Mouse (Mus musculus) urinary bladder, adult 18-20 months (tissue): ENCODE measurements around the gene Samd15.
"Not testable (repeated sequence)": the region's sequence is repeated elsewhere in the genome, so short reads cannot be mapped to it uniquely, and the experiment has no call there.

ENCODE experiments used
- DNase-seq, 2 experiments: peaks; one replicate each; pipeline ENCODE4 v3.0.0; 2022; ENCODE audit warnings: low spot score in 2 of 2, mixed read lengths in 2 of 2

Samd15 gene

DNA sequence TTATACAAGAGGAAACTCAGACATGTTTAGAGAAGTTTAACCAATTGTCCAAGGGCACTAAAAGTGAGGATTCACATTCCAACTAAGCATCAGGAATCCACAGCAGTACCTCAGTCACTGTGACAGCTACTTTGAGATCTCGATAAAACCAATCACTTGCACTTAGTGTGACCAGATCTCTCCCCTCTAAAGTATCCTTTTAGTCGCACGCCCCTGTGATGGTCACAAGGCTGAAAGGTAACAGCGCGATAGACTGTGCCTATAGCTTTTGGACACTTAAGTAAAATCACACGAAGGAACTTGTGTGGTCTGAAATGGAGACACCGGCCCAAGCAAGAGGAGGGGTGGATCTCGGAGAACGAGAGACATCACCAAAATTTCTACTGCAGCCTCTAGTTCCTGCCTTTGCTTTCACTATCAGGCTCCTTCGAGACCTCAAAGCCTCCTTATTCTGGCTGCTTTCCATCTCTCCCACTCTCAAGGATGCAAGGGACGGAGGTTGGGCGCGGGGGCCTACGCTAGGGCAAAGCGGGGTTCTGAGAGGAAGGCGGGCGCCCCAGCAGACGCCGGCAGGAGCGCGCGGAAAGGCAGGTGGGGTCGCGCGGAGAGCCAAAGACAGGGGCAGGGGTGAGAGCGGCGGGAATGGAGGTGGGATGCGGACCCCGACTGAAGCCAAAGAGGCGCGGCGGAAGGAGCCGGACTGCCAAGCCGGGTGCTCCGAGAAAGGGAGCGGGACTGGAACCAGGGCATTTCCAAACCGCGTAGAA, at the start of gene Samd15:
Gene Samd15 (plus strand): TSS at position 518 of the 767 bp plus-strand sequence.
- DNase-seq, result peak in 1 of 2 experiments; percentile 32

DNA sequence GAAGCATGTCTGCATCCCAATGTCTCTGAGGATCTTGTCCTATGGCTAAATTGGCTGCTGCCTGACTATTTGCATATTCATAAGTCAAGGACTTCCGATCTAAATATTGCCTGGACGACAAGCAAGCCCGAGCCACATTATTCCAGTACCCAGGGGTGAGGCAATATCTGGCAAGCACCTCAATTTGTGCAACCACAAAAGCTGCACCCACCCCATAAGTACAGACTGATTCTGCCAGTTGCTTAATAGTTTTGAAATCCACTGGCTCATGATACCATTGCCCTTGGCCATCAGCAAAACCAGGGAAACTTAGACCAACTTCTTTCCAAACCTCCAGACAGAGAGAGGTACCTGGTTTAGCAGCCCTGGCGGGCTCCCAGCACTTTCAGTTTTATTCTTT, 45.1 kb upstream of the Samd15 start:
- not testable (repeated sequence) for DNase-seq

DNA sequence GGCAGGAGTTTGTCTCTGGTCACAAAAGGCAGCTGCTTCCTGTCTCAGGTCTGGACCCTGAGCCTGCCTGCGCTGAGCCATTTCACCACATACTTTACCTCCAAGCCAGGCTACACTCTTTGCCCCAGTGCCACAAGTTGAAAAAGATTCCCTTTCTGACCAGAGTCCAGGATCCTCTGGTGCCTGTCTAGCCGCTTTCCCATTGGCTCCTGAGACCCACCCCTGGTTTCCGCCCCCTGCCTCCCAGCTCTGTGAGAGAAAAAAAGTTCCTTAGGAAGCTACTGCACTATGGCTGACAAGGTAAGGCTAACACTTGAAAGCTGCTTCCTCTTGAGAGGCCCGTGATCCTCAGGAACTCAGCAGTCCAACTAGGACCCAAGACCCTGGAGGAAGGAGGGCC, 42.2 kb upstream of the Samd15 start:
- DNase-seq, result no peak

DNA sequence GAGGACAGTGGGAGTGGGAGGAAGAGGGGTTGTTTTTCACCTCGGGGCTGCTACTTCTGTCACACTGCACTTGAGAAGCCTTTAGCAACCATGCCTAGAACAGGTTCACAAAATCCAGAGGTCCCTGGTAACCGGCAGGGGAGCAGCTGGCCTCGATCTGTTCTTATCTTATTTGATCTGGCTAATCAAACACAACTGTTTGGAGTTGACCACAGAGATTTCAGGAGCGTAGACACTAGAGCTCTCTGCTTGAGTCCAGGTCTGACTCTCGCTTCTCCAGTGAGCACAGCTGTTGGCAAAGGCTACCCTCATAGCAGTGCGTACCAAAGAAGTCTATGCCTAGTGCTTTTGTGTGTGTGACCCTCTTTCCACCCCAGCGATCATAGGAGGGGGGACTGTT, 41.4 kb upstream of the Samd15 start:
- no peak for DNase-seq

DNA sequence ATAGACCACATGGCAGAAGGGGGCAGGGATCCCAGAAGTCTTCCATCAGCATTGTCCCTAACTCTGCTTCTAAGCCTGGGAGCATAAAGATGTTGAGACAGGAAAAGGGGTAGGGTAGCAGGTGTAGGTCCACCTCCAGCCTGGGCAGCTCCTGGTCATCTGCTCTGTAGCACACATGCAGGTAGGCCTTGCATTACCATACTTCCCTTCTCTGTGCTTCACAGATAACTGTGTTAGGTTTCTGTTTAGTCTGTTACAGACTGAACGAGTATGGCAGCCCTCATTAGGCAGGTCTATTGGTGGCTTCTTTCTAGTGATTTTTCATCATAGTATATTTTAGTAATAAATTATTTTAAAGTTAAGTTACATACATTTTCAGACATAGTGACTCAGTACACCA, 39.2 kb upstream of the Samd15 start:
- no peak for DNase-seq

DNA sequence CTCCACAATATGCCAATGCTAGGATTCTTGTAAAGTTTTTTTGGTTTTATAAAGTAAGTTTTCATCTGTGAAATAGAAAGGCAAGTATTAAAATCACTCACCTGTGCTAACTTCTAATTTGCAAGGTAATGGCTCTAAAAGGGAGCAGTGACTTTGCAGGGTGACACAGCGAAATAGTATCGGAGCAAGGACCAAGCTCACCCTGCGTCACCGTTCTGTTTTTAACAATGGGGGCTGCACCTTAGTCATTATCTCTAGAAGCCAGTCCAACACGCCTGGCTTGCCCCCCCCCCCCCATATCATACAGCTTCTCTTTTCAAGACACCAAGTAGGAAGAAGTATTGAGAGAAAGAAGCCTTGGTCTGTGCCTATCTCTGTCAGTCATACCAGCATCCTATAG, 38.7 kb upstream of the Samd15 start:
- no peak for DNase-seq

DNA sequence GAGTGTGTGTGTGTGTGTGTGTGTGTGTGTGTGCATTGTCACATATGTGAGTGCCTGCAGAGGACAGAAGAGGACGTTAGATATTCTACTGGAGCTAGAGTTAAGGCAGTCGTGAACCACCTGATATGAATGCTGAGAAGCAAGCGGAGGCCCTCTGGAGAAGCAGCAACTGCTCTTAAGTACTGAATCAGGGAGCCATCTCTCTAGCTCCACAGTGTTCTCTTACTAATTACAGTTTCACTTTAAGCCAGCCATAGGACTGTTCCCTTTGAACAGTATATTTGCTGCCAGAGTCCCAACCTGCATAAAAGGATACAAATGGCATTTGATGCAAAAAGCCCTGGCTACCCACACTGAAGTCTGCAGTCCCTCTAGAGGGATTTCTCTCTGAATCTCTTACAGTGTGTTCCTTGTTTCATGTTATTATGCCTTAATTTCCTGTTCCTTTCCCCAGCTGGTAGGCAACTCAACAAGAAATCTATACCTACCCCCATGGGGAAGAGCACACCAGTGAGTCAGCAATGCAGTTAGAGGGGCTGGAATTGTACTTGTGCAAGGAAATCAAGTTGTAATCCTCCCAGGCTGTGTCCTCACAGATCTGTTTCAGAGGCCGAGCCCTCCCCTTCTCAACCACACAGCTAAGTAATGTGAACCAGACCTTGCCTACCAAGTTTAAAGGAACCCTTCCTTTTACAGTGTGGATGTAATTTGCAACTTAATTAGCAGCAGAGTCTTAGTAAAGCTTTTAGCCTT, 24.2 kb upstream of the Samd15 start:
- DNase-seq, result no peak

DNA sequence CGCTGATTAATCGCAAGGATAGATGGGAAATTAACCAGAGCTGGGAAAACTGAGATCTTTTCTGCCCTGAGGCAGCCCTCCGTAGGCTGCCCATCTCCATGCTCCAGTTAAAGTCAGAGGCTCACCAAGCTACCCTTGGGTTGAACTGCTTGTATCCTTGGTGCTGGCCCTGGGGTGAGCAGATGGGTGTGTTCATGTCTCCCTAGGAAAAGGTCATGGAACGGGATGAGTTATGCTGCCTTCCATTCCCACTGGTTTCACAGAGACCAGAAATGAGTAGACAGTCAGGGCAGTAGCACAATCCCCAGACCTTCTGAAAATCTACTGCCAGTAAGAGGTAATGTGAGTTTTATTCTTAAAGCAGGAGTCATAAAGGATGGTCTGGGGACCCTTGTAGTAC, 21.9 kb upstream of the Samd15 start:
- DNase-seq, result no peak

DNA sequence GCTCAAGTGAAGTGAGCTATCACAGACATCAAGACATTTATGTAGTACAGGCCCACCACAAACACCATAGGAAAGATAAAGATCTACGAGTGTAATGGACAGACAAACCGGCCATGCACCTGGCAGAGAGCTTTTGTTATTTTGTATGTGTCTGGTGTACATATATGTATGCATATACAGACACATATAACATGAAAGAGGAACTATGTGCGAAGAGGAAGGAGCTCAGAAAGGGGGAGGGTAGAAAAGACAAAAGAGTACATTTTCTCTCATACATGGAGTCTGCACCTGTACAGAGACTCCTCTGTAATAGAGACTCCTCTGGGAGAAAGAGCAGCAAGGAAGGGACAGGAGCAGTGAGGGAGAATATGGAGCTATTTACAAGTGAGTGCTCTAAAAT, 6.5 kb upstream of the Samd15 start:
- DNase-seq, result no peak

DNA sequence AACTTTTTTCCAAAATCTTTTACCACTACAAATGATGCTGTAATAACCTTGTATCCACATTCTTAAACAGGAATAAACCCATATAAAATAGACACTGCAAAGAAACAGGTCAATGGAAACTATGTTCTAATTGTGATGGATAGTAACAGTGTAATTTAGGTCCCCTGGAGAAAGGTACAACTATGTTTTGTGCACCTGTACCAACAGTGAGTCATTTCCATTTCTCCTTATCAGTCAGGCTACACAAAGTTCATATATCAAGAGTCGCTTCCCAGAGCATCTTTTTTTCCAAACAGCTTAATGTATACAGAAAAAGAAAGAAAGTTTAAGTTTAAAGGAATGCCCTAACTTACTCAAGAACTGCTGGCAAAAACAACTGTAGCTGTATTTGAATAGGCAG, 4.5 kb upstream of the Samd15 start:
- no peak for DNase-seq

DNA sequence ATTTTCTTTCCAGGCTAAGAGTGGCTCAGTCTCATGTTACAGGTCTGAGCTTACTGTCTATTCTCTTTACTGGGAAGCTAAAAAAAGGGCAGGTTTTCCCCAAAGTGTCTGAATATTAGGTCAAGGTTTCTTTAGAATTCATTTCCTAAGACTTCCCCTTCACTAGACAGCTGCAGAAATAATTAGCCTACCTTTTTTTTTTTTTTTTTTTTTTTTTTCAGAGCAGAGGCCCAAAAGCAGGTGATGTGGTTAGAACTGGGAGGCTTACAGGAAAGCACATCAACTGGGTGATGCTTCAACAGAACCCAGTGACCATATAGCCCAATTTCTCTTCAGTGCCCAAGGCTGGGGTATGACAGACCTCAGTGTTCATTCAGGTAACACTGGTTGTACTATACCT, 3.2 kb upstream of the Samd15 start:
- no peak for DNase-seq

DNA sequence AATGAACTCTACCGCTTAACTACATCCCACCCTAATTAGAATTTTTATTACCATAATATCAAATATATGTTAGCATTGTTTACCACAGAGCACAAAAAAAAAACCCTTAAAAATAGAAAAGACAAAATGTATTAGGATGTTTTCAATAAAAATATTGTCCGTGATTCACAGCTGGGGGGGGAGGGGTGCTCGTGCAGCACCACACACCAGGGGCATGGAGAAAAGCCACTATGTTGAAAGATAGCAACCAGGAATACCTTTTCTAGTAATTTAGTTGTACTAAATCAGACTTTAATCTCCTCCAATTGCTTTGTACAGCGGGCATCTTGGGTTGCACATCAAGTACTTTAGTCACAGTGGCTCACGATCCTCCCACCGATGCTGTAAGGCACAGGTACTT, 731 bp upstream of the Samd15 start:
- DNase-seq, result no peak

DNA sequence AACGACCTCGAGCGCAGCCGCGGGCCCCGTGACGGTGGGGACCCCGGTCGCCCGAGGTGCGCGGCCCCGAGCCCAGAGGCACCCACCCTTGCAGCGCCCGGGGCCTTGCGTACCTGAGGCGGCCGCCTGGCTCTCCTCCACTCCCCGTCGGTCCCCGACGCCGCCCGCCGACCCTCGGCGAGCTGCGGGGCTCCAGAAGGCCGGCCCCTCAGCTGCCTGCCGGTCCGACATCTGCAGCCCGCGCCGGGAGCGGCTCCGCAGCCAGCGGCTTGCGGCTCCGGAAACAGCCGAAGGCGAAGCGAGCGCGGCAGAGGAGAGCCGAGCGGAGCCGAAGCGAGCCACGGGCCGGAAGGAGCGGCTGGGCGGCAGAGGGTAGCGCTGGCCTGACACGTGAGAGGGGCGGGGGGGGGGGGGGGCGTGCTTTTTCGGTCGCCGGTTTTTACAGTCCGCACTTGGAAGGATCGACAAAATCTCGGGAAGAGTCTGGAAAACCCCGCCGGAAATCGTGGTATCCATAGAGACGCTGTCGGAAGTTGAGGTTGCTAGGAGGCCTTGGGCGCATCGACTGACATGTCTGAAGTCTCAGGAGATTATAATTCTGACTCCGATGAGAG, 557 bp downstream of the Samd15 start, which contains the start of gene Tmed8:
Gene Tmed8 (minus strand): TSS at position 482 of the 614 bp plus-strand sequence.
- DNase-seq, result peak; percentile 62 to 69

DNA sequence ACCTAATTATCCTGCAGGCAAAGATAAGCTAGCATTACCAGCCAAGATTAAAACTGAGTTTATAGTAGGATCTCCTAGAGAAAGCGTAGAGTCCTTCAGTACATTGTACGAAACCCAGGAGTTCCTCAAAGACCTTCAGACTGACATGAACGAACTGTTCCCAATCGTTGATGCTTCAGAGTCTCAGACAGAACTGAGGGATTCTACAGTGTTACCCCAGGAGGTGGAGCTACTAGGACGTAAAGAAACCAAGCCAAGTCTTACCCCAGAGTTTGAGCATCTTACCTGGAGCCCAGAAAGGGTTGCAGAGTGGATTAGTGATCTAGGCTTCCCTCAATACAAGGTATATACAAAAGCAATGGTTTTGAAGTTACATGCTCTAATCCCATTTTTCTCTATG, 2.2 kb downstream of the Samd15 start:
- no peak for DNase-seq

DNA sequence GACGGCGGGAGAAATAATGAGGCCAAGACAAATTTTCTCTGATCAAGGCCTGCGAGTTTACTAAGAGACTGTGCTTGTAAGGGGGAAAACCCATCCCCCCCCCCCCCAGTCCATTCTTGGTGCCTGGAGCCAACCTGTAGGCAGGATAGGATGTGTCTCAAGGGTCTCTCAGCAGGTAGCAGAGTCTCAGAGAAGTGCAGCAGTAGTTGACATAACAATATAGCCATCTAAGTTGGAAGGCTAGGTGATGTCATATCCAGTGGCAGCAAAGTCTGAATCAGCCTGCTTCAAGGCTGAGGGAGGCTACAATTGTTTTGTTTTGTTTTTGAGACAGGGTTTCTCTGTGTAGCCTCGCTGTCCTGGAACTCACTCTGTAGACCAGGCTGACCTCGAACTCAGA, 6.3 kb downstream of the Samd15 start:
- not testable (repeated sequence) for DNase-seq

DNA sequence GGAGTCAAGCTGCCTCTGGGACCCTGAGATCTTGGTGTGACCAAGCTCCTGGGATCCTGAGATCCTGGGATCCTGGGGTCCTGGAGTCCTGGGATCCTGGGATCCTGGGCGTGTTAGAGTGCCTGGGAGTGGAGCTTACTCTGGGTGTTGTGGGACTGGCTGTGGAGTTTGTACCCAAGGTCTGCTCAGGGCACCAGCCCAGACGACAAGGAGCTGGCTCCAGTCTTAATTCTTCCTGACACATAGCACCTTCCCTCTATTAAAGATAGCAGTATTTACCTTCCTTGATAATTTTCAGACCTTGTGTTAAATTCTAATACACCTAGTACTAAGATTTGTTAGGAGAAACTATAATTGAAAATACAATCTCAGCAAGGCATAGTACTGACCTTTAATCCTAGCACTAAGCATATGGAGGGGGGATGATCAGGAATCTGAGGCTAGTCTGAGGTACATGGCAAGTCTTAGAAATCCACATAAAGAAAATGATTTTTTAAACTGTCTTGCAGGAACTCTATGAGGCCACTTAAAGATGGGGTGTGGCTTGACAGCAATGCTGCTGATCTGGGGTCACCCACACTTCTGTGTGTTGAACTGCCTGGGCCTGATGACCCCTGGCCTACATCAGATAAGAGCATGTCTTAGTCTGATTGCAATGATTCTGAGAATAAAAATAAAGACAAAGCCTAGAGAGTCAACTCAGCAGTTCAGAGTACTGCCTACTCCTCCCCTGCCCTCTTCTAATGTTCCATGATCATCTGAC, 13.5 kb downstream of the Samd15 start:
- DNase-seq, result no peak

DNA sequence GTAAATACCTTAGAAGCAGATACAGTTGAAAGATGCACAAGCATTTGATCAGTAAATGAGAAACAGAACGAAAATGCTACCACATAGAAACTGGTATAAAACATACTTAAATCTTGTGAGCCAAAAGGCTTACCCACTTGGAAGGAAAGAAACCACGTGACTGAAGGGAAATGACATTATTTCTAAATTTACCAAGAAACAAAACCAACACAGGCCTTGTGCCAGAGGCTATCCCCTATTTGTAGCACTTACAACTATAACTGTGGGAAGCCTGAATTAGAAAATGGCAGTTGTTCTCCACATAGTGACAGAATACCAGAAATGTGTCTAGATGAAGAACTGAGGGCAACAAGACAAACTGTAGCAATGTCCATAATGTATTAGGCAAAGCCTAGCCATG, 16.5 kb downstream of the Samd15 start:
- DNase-seq, result no peak

DNA sequence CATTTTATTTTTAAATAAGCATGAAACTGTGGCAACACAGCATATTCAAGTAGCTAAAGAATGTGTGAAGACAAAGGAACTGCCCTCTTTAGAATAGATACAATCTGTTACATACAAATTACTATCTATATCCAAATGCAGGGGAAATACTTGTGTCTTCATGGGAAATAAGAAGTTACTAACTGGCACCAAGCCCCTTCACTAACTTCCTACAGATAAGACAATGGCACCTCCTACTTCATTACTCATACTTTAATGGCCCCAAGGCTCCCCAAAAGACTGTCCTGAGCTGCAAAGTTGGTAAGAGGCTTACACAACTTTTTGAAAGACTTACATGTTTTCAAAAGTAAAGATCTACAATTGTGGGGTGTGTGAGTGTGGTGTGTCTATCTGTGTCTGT, 18.1 kb downstream of the Samd15 start:
- no peak for DNase-seq

DNA sequence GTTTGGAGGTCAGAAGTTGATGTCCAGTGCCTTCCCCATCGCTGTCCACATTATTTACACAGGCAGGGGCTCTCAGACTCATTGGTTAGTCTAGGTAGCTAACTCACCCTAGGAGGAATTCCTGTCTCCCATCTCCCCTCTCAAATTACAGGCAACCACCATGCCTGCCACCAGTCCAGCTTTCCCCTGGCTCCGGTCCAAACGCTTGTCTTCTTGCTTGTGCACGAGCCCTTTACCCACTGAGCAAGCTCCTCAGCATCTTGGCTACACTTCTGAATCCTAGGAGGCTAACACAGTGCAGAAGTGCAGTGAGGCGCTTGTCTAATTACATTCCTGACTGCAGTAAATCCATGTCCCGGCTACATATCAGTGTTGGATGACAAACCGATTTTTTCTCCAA, 19.8 kb downstream of the Samd15 start:
- no peak for DNase-seq

DNA sequence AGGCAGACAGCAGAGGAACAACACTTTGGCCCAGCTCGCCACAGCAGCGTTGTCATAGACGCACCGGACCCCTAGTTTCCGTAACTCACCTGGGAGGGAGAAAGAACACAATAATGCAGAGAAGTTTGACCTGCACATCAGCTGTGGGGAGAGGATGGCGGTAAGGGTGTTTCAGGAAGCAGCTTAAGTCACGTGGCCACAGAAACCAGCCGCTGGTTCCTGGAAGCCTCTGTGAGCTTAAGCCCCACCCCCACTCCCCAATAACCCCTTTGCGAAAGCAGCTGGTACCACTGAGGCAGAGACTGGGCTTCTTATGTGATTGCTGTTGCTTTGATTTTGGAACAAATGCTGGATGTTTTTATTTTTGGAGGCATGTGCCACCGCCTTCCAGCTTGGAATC, 25.4 kb downstream of the Samd15 start:
- DNase-seq, result no peak

DNA sequence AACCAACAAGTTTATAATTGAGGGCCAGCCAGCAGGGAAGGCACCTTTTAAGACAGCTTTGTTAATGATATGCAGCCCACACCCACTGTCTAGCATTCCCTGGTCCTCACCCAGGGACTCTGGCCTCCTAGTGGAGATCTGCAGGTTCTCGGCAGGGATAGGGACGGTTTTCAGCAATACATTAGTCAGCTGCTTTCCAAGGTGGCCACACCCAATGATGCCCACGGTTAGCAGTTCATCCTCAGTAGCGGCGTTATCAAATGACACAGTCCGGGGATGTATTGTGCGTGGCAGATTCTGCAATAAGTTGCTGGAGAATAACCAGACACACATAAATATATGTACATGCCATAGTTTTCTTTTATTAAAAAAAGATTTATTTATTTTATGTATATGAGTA, 27.3 kb downstream of the Samd15 start:
- no peak for DNase-seq

DNA sequence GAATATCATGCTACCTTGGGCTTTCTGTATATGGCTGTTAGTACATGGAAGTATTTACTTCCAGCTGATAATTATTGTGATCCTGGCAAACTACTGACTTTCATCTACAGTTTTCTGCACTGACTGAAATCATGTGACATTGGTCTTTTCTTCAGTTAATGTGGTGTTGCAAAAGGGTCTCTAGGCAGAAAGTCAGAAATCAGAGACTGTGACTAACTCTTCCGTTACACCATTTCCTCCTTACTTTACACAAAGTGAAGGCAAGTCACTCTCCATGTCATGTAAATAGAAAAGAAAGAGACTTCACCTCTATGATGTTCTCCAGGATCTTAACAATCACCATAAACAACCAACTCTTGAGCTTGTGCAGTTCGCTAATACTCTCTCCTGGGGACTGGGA, 30.1 kb downstream of the Samd15 start:
- no peak for DNase-seq
